Mouse (Mus musculus): ENCODE results near the gene Gm5678. TPM values are rescaled to one million over a fixed set of nuclear protein-coding genes. Genes with fewer than 3 reads are reported as not detected.

Gm5678 gene
- polyA plus RNA-seq, 1 experiment from 2014 or later, result not detected

DNA sequence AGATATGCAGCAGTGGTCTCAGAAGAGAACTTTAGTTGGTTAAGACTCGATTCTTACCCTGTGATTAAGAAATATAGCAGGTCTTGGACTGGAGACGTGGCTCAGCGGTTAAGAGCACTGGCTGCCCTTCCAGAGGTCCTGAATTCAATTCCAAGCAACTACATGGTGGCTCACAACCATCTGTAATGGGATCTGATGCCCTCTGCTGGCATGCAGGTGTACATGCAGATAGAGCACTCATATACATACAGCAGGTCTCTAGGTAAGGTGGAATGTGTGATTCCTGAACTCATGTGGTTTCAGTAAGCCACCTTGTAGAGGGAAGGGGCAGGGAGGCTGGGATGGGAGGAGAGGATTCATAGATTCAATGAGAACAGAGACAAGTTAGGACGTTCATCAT is 50.3 kb downstream of the Gm5678 start:
- no peak overlapping the region for H3K27ac ChIP-seq
- WGBS, result 89% methylated on average over 4 of the region's 4 CpGs

GRCm38 (mm10) chr16:93679165-93679564 is 51.3 kb downstream of the Gm5678 start:
- H3K9me3 ChIP-seq, result no peaks in the 10 kb centered on the region
- H3K9ac ChIP-seq (replicated peaks), result no peak overlapping the region
- no peak overlapping the region for H3K4me3 ChIP-seq (replicated peaks)
- ATAC-seq, result no peak
- 49% methylated on average over 9 of the region's 9 CpGs for WGBS
- peaks cover 15% of the 10 kb centered on the region for H3K4me1 ChIP-seq (replicated peaks)
- no peak overlapping the region for H3K27ac ChIP-seq
- peaks cover 40% of the 10 kb centered on the region for H3K27me3 ChIP-seq
- no peaks in the 10 kb centered on the region for H3K36me3 ChIP-seq
- no peak overlapping the region for H3K4me2 ChIP-seq (replicated peaks)

More for the DNA sequence above, 50.3 kb downstream of the Gm5678 start:
- no peak for ATAC-seq
- H3K36me3 ChIP-seq, result no peaks in the 10 kb centered on the region
- no peak overlapping the region for H3K9ac ChIP-seq (replicated peaks)
- H3K4me3 ChIP-seq (replicated peaks), result no peak overlapping the region
- peaks cover 30% of the 10 kb centered on the region for H3K27me3 ChIP-seq
- H3K9me3 ChIP-seq, result no peaks in the 10 kb centered on the region
- peaks cover 8% of the 10 kb centered on the region for H3K4me1 ChIP-seq (replicated peaks)
- no peak overlapping the region for H3K4me2 ChIP-seq (replicated peaks)

Other genes starting within 250 kb of the Gm5678 start
- 15.2 and 16.4 TPM in 2 replicates for gene Setd4, start 24.0 kb upstream of the Gm5678 start, polyA plus RNA-seq (2015; fragmentation: Nextera tagmentation; extraction: Ambion mirVana)
- gene Cbr1, start 22.2 kb upstream of the Gm5678 start, polyA plus RNA-seq (2015; fragmentation: Nextera tagmentation; extraction: Ambion mirVana), result 156 and 157 TPM in 2 replicates
- gene Cbr3, start 55.1 kb downstream of the Gm5678 start, polyA plus RNA-seq (2015; fragmentation: Nextera tagmentation; extraction: Ambion mirVana), result 0.27 and 0.80 TPM in 2 replicates
- gene Dop1b, start 83.8 kb downstream of the Gm5678 start, polyA plus RNA-seq (2015; fragmentation: Nextera tagmentation; extraction: Ambion mirVana), result 29.6 and 32.4 TPM in 2 replicates
- 32.7 and 39.2 TPM in 2 replicates for gene Morc3, start 204.0 kb downstream of the Gm5678 start, polyA plus RNA-seq (2015; fragmentation: Nextera tagmentation; extraction: Ambion mirVana)

Data from midbrain, embryonic 13.5 days (tissue).